Mouse (Mus musculus) kidney, postnatal 14 days (tissue): ENCODE measurements around the gene Rfng.
A peak's percentile ranks its signal among the peaks of the same experiment; 100 is the strongest.
"Not testable (repeated sequence)": the region's sequence is repeated elsewhere in the genome, so short reads cannot be mapped to it uniquely, and the experiment has no call there.

ENCODE experiments used
- DNase-seq: peaks from one replicate; pipeline ENCODE4 v3.0.0; 2022; ENCODE audit warnings: mixed read lengths

The Rfng gene

DNA sequence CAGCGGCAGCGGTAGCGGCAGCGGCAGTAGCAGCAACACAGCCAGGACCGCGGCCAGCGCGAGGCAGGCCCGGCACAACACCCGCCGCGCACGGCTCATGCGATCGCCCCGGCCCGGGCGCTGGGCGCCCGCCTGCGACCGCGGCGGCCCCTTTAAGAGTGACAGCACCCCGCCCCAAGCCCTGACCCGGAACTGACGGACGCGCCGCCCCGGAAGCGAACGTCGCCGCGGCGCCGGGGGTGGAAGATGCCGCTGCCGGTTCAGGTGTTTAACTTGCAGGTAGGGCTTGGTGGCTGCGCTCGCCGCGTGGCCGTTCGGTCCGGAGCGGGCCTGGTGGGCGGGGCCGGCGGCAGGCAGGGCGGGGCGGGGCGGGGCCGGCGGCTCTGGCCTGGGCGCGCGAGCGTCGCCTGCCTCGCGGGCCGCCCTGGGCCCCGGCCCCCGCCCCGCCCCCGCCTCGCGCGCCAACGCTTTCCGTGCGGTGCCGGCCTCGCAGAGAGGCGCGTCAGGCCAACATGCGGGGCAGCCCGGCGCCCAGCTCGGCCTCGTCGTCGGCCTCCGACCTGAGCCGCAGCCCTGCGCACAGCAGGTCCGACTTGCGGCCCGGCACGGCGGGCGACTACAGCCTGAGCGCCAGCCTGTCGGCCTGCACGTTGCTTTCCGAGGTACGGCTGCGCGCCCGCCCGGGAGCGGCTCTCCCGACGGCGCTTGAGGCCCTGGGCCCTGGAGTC lies at the start of gene Rfng, which contains the start of gene Gps1:
TSS of gene Rfng (minus strand) at position 144 of the 728 bp plus-strand sequence.
TSS of gene Gps1 (plus strand) at position 209 of the 728 bp plus-strand sequence.
- DNase-seq, result peak; percentile 89

DNA sequence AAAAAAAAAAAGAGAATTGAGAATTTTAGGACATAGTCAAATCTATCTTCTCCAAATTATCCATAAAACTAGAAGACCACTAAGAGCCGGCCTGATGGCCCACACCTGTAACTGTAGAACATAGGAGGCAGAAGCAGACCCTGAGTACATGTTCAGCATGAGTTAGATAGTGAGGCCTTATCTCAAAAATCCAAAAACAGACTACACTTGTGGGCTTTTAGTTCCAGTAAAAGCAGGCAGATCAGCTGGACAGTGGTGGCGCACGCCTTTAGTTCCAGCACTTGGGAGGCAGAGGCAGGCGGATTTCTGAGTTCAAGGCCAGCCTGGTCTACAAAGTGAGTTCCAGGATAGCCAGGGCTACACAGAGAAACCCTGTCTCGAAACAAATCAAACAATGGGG lies 49.0 kb upstream of the Rfng start:
- not testable (repeated sequence) for DNase-seq

DNA sequence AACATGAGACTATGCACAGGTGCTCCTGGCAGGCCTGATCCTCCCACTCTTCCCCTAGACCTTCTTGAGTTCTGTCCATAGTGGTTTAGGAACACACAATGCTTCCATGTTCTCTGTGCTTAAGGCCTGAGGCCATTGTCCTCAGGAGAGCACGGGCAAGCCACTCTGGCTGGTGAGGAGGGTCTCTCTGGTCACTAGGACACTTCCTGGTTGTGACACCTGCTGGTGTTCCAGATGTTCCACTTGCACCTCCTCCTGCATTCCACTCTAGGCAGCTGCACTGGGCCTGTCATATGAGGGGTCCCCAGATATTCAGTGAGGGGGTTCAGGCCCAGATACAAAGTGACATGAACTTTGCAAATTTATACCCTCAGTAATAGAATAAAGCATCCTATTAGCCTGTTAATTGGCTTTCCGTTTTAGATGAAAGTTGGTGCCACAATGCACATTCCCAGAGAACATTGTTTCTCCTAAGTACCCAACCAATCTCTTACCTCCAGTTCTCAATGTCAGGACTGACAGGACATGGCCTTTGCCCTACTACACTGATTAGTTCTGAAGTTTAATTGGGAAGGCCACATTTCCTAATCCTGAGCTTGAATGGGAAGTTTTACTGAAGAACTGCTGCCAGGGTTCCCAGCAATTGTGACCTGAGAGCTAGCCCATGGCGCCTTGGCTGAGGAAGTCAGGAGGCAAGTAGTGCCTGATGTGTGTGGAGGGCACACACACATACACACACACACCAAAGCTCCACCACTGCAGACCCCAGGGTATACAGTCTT lies 47.8 kb upstream of the Rfng start:
- DNase-seq, result no peak

DNA sequence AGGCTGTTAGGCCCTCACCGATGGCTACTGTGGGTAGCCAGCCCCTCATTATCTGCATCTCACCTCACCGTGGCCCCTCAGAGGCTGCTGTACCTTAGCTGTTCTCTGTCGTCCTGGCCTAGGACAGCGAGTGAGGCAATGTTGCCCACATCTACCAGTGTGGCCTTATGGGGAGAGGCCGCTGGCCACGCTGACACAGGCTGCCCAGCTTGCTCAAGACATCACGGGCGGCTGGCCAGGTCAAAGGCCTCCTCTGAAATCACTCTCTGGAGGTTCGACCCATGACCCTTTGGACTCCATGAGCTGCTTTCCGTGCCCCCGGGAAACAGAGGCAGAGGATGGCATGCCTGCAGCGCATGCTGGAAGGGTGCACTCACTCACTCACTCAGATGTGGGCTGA lies 46.7 kb upstream of the Rfng start:
- peak; percentile 46 for DNase-seq

DNA sequence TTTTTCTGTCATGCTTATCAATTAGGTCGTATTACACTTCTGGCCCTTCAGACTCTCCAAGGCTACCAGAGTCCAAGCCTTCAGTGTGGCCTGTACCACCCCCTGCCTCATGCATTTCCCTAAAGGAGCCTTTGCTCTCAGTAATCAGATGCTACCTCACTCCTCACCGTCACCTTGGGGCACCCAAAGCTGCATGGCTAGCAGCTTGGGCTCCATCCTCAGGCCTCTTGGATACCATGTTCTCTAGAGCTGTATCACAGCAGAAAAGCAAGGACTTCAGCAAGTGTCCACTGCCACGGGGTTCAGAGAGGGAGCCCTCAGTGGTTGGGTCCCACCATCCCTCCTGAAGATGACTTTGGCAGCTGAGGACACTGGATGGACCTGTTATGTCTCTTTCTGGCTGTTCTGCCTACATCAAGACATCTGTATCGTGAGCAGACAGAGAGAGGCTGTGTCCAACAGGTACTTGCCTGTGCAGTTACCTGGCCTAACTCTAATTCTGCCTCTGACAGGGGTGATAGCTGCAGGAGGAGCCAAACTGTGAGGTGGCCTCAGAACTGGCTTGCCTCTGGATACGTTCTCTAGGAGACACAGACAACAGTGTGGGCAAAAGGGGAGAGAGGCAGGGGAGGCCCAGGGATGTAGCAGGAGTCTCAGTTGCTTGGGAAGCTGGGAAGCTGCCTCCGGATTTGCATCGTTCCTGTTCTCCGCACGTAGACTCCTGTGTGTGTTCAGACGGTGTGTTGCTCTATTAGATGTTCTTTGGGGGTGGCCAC lies 45.9 kb upstream of the Rfng start:
- DNase-seq, result no peak

DNA sequence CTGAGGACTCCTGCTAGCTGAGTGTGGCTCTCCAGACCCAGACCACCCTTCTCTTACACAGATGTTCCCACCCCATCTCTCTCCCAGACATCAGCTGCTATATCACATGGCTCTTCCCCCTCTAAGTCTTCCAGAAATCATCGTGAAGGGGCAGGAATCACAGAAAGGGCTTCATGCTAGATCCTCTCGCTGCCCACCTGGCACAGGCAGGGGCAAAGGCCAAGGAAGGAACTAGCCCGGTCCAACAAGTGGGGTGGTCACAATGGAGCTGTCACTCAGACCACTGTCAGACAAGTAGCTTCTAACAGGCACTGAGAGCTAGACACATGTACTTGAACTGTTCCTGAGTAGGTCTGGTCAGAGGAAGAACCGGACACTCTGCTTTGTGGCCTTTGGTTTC lies 44.4 kb upstream of the Rfng start:
- no peak for DNase-seq

DNA sequence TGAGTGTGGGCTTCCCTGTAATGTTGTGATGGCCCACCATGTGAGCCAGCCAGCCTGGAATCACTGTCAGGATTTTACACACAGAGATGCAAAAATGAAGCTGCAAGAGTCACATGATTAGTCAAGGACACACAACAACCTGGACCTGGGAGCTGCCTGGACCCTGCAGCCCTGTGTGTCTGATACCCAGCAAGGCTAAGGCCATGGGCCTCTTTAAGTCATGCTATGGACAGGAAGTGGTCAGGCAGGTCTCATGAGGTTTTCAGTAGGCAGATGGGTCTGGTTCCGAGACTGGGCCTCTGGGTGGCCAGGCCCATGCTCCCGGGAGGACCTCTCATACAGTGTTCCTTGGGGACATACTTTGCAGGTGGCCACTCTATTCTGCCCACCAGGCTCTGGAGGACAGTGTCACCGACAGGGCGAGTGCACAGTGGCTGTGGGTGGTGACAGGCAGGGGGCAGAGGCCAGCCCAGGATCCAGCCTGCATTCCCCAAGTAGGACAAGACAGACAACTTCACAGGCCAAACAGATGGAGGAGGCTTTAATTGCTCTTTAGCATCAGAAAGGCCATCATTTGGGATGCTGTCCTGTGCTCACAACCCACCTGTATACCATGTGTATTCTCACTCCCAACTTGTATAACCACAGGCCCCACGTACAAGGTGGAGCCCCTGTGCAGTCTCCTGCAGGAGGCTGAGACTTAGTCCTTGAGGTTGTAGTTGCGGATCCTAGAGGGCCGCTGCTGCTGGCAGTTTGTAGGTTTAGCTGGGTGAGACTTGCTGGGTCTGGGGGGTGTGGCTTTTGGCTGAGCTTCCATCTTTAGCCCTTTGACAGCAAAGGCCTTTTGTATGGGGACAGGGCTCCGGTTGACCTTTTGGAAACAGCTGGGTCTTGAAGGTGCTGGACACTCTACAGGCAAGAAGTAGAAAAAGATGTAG lies 42.3 kb upstream of the Rfng start:
- DNase-seq, result no peak

DNA sequence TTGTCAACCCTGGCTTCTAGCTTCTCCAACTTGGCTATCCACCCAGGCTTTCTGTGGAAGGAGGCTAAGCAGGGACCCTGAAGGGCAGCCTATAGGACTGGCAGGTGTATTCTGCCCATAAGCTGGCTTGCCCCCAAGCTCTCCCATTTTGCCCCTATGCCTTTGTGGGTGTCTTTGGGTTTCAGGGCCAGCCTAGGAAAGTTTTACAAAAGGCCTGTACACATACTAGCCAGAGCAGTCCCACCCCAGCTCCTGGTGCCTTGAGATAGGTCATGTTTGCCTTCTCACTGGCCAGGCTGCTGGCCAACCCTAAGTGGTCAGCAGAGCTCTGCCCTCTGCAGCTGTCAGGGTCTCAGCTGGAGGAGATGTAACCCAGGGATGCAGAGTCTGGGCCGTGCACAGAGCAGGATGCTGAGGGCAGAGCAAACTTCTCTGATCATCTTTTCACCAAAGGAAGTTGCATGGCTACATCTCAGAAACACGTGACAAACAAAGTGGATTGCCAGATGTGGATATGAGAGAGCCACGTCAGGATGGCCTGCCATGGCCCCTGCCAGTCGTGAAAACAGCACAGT lies 41.4 kb upstream of the Rfng start:
- no peak for DNase-seq

DNA sequence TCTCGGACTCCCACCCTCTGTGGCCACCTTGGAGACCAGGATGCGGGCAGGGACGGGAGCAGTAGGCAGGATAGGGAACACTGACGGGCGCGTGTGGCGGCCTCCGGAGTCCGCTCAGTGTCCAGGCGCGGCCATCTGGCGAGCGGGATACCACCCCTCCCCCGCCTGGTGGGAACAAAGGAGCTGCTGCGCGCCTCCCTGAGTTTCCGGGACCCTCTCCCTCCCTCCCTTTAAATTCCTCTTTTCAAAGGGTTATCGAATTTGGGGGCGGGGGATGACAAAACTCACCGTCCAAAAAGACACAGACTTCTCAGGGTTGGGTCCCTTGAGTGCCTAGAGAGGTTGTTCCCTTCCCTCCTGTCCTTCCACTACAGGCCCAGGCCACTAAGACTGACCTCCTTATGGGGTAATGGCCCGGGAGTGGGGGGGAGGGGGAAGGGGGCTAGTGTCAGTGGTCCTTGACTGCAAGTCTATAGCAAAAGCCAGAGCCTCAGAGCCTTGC lies 40.8 kb upstream of the Rfng start:
- no peak for DNase-seq

DNA sequence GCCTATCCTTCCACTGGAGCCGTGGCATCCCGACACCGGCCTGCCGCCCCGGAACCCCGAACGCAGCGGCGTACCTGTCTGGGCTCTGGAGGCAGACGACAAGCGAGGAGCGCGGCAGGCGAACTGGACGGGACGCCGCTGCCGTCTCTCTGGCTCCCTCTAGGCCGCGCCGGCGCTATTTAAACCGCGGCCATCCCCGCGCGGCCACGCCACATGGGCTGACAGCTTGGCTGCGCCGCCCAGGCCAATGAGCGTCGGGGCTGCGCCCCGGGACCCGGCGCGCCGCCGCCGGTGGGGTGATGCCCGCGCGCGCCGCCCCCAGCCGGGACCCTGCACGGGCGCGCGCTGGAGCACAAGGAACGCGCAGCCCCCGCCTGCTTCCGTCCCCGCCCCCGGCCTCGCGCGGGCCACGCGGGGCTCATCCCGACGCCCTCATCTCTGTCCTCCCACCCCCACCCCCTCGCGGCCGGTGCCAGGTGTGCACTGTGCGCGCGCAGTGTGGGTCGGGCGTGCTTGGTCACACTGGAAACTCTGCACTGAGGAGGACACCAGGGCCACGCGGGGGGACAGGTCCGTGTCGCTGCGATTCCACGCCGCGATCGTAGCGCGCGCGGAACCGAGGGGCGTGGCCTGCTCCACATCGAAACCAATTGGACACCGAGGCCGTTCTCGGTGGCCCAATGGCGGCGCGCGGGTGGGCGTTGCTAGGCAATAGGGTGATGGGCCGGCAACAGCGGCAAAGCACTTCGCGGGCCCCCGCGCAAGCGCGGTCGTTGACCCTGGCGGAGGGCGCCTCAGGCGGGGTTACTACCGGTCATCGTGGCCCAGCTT lies 40.2 kb upstream of the Rfng start, which contains the start of gene Fasn:
TSS of gene Fasn (minus strand) at position 592 of the 831 bp plus-strand sequence.
- peak; percentile 98 for DNase-seq

DNA sequence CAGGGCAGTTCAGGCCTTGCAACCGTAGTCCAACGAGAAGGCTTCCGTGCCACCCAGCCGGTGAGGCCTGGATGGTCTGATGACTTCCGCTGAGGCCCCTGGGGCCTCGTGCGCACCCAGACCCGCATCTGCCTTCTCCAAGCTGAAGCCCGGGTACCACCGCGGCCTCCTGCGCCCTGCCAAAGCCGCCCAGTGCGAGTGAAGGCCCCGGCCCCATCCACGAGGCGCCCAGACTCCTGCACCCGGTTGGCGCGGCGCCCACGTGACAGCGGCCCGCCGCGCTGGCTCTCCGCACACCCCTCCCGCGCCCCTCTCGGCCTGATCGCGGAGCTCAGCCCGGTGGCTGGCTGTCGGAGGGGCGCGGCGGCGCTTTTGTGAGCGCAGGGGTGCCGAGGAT lies 39.5 kb upstream of the Rfng start:
- no peak for DNase-seq

DNA sequence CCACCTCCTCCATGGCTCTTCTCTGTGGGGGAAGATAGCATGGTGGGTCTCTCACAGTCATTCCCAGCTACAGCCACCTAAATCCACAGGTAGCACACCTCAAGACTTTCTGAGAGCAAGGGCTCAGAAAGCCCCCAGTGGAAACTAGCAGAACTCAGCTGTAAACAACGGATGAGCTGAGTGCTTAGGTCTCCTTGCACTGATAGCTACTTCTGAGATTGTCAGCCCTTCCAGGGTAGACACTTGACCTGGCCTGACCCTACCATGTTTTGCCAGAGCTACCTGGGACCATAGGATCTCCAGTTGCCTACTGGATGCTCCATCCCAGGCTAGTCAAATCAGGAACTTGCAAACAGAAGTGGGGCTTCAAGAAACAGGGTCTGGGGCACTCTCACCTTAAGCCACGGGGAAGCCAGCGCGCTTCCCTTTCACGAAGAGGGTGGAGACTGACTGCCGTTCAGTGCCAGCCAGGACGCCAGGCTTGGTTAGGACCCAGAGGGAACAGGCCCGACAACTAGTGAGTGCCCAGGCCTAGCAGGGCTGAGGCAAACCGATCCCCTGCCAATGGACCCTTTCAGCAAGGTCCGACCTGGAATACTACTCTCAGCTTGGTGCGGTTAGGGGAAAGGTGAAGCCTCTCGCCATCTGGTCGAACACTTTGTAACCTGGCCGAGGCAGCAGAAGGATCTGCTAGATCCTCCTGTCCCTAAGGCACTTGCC lies 39.0 kb upstream of the Rfng start:
- peak; percentile 39 for DNase-seq

DNA sequence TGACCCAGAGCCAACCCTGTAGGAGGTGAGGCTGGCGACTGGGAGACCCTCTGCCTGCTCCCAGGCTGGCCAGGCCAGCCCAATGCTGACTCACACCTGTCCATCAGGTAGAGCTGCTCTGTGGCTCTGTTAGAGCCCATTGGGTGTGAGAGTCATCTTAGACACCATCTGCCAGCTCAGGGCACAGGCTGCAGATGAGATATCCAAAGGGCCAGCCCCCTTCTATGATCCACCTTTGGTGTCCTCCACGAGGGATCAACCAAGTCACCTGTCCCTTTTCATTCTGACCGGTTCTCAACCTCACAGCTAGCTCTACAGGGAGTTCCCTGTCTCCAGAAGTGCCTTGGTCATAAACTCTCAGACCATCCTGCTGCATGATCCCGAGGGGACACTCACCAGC lies 38.3 kb upstream of the Rfng start:
- DNase-seq, result no peak

DNA sequence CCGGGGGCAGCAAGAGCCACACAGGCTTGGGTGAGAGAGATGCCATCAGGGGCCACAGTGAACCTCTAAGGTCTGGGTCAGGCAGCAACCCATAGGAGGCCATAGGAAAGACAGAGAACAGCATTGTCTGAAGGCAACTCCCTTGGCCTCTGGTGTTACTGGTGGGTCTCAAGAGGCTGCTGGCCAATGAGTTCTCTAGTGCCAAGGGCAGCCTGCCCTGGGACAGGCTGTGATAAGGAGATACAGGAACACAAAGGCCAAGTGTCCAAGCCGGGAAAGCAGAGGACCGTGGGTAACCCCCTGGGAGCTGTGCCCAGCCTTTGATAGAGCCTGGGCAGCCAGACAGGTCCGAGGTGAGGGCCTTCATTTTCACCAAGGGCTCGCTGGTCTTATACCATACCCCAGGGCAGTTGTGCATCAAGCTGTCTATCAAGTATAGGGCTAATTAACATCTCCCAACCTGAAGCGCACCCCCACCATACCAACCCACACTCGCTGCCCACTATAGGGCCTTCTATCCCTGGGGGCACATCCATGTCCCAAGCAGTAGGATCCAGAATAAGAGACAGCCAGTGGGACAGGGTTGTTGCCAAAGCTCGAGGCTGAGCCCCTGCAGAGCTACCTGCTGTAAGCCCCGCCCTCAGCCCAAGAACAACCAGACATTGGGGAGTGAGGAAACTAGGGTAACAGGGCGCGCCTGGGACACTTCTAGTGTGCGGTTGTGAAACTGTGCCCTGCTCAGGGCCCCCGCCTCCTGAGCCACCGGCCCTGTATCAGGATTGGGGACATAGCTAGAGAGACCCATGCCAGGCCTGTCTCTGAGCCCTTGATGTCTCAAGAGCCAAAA lies 37.3 kb upstream of the Rfng start:
- no peak for DNase-seq

DNA sequence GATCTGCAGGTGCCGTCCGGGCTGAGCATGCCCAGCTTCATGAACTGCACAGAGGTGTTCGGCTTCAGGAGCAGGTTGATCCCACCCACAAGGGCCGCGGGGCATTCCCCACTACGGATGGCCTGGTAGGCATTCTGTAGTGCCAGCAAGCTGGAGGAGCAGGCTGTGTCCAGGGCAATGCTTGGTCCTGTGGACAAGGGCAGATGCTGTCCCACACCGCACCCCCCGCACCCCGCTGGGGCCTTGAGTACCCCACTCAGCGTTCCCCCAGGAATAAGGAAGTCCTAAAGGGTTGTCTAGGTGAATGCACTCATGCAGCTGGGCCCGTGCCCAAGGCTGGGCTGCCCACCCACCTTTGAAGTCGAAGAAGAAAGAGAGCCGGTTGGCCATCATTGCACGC lies 36.5 kb upstream of the Rfng start:
- DNase-seq, result no peak

DNA sequence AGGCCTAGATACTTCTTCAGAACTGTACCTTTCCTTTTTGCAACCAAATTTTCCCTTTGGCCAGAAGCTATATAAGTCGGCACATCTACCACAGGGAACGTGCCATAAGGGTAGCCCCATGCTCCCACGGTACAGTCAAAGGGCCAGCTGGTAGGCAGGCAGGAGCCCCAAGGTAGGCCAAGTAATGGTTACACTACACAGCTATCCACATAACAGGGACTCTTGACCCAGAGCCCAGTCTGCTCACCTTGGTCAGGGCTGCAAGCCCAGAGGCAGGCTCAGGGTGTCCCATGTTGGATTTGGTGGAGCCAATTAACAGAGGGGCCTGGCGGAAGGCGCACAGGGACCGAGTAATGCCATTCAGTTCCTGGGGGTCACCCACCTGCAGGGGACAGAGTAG lies 35.5 kb upstream of the Rfng start:
- no peak for DNase-seq

DNA sequence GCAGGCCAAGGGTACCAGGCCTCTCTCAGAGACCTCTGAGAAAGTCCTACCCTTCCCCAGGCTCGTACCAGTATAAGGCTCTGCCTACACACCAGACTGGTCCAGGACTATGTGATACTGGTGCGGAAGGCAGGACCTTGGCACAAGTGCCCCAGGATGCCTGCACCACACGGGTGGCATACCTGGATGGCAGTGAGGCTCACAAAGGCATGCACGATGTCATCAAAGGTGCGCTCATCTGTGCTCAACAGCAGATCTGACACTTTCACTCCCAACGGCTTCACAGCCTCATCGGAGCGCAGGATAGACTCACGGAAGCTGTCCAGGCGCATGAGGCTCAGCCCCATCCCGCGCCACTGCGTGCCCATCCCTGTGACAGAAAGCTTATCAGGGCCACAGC lies 34.2 kb upstream of the Rfng start:
- no peak for DNase-seq

DNA sequence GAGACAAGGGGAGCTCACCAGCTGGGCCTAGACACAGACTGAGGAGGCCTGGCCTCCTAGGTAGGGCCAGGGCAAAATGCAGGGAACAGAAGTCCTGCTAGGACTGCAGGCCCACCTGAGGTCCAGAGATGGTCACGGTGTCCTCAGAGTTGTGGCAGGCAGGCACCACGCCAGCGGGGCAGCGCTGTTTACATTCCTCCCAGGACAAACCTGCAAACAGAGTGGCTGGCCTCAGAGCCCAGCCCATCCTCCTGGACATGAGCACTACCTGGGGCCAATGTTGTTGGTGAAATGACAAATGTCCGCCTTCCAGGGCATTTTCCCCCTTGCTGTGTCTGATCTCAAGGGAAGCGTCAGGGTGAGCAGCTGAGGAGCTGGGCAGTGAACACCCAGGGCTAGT lies 33.4 kb upstream of the Rfng start:
- no peak for DNase-seq

DNA sequence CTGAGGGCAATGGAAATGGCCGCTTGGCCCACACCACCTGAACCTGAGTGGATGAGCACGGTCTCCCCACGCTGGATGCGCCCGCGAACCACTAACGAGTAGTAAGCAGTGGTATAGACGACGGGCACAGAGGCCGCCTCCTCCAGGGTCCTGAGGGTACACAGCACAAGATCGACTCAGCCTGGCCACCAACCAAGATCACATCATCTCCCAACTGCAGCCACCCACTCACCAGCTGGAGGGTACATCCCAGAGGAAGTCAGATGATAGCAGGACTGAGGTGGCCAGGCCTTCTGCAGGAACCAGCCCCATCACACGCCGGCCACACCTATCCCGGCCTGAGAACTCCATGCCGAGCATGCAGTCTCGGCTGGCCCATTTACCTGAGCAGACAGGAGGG lies 28.1 kb upstream of the Rfng start:
- no peak for DNase-seq
